Mouse (Mus musculus) urinary bladder, postnatal 4 days (tissue): ENCODE data around the gene St6galnac3.

Experiments used
- DNase-seq, 2 experiments: peaks; one replicate each; pipeline ENCODE4 v3.0.0; 2021 to 2022; ENCODE audit warnings: low spot score in 2 of 2

The St6galnac3 gene

DNA sequence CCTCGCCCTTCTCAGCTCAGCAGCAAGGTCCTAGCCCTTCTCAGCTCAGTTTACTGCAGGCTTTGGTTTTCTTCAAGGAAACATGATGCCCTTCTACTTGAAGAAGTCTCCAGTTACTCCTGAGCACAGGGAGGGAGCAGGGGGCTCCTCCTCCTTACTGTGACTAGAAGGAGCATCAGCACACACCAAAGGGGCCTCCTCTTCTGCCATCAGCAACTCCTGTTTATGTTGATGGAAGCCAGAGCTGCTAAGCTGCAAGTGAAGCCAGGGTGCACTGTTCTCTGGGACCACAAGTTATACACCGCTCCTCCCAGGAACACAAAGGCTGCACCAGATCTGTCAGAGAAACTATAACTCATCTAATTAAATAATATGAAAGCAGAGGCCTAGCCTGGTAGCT is 34.4 kb downstream of the St6galnac3 start:
- DNase-seq = no peak

DNA sequence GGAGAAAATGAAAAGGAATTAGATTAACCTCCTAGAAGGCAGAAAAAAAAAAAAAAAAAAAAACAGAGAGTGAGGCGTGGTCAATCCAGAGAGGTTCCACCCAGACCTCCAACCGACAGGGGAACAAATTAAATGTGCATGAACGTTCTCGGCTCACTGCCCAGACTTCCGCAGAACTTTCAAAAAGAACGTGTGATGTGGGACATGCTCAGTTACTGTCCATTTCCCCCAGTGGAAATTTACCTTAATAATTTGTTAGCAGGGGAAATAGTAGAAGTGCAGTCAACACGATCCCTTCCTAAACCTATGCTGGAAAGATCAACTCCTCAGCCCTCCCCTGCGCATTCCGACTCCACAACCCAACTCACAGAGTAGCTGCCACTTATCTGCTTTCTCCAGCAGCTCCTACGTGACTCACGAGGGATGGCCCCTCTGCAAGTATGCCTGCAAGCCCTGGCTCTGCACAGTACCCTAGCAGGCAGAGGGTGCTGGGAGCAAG is 35.1 kb downstream of the St6galnac3 start:
- no peak for DNase-seq

DNA sequence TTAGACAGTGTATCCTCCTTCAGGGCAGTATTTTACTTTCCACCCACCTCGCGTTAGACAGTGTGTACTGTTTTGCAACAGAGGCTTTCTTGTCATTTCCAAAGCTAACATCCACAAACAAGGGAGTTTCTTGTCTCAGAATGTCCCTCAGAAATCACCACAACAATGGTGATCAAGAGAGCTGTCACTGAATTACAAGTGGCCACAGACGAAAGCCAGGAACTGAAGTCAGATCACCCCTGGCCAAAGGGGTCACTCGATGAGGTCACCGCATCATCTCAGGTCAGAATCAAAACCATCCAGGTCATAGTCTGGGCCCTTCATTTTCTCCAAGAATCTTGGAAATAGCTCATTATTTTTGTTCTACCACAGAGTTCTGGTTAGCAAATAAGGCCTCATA is 37.1 kb downstream of the St6galnac3 start:
- DNase-seq = no peak

DNA sequence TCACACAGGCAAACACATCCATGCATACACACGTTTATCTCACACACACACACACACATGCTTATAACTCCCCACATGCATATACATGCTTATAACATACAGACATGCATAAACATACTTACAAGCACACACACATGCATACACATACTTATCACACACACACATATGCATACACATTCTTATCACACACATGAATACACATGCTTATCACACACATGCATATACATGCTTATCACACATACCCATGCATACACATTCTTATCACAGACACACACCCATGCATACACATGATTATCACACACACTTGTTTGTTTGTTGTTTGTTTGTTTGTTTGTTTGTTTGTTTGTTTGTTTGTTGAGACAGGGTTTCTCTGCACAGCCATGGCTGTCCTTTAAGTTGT is 40.1 kb downstream of the St6galnac3 start:
- DNase-seq = no peak

DNA sequence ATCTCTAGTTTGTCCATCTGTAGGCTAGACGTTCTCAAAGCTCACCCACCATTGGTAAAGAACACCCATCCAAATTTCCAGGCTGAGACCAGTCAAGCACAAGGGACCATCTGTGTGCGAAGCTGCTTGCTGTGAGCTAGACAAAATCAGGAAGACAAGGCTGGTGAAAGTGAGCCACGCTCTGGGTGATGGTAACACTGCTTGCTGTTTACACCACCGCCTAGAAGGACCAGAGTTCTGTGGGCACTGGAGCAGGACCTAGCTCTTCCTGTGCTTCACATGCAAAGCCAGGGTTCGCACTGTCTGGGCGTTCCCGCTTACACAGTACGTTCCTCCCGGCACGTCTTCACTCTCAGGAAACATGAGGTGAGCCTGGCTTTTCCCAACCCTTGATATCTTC is 42.7 kb downstream of the St6galnac3 start:
- no peak for DNase-seq

DNA sequence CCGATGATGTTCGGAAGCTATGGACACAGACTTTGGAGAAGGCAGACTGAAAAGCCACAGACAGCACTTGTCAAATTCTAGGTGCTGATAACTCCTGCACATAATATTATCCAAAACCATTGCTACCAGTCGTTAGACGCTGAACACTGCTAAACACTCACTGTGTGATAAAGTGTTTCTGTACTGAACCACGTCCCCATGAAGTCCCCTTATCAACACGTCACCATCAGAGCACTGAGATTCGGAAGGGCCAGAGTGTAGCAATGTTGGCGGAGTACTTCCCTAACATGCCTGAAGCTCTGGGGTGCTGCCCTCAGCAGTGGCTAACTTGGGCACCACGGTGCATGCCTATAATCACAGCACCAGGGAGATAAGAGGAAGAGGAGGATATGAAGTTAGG is 43.3 kb downstream of the St6galnac3 start:
- no peak for DNase-seq

DNA sequence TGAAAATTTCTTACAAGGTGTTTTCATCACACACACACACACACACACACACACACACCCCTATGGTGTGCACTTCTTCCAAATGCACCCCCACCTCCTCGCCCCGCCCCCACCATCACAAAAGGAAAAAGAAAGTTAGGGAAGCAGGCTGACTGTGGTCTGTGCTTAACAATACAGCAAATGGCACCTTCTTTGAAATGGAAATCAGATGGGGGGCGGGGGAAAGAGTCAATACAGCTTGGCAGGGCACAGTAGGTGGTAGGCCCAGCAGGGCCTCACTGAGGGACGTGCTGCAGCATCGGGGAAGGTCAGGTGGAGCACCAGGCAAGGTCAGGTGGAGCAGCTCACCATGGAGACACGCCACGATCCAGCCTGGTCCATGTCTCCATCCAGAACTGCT is 49.1 kb downstream of the St6galnac3 start:
- DNase-seq = no peak

DNA sequence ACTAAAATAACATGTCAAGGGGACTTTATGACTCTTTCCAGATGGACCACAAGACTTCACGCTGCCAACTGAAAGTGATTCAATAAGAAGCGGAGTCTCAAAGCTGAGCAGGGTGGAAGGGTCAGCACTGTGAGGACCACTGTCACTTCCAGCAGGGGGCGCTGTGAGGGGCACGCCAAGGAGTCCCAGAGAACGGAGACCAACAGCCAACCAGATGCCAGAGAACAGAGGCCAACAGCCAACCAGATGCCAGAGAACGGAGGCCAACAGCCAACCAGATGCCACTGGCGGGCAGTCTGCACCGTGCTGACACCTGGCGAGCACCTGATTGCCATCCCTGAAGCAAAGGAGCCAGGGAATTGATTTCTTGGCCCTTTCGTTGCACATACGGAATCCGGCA is 49.9 kb downstream of the St6galnac3 start:
- no peak for DNase-seq

DNA sequence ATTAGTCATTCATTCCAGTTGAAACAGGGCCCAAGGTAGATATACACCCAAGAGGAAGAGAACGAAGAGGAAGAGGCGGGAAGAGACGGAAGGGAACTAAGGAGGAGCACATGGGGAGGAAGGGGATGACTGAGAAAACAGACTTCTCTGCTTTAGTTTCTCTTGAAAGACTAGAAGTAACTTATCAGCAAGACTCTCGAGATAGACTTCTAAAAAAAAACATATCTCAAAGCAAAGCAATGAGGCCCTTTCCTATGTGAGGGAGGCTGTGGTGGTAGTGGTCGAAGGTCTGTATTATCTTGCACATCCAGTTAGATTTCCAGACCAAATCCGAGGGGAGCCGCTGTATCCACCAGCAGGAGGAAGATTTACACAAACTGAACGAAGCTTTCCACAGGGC is 50.6 kb downstream of the St6galnac3 start:
- DNase-seq = no peak

DNA sequence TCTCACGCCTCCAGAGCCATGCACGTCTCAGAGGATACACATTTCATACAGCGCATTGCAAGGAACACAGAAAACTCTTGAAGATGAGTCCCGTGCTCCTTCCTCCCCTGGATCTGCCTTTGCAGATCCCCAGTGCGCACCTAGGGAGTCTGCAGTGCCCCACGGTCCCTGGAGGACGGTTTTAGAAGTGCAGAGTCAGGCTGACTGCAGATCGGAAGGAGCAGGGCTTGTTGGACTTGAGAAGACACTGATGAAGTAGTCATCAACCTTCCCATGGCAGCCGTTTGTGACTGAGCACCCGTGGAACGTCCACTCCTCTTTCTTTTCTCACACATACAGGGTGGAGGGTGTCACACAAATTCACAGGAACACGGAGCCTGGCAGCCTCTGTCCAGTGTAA is 51.5 kb downstream of the St6galnac3 start:
- no peak for DNase-seq

DNA sequence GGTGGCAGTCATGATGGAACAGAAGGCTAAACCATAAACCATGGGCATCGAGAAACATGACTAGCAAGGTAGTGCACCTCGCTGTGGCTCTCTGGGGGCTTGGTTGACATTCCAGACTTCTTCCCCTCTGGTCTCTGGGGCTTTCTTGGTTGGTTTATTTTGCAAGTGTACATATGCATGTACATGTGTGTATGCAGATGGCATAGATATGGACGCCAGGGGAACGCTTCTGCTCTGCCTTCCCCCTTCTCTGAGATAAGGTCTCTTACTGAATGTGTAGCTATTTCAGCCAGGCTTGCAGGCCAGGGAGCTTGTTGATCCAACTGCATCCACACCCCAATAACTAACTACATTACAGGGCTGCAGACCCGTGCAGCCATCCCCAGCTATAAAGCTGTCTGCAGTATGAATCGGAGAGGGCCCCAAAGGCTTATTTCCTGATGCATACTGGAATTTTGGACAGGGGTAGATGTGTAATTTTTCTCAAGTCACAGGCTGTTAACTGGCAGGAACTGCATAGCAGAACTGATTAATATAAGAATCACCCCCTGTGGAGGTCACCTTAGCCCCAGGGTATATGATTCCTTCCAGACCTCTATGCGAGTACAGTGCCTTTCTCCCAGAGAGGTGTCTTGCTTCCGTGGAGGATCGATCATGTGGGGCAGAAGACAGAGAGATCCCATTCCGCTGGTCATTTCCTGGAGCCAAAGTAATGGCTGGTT is 53.9 kb downstream of the St6galnac3 start:
- no peak for DNase-seq

DNA sequence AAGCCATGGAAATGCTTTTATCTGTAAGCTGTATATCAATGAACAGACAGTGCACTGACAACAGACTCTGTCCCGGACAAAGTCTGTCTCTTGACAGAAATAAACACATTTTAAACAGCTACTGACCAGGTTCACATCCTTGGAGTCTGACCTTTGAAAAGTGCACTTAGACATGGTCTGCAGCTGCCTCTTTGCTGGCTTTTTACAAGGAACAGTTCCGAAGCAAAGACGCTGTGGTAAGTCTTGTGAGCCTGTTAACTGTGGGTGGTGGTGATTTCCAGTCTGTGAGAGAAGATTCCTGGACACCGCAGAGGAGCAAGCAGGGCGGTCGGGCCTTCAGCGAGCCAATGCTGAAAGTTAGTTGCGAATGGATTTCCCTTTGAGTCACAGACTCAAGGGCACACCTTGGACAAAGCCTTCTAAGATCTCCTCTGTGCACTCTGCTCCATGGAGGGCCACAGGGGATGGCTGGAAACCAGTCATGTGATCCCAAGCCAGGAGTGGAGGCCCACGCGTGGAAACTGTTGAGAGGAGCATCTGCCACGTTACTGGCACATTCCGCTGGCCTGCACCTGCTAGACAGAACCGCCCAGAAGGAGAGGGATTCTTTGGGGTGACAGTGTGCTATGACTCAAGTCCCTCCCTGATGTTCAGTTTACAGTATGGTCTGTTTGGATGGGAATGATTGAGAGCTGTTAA is 55.1 kb downstream of the St6galnac3 start:
- DNase-seq = no peak

DNA sequence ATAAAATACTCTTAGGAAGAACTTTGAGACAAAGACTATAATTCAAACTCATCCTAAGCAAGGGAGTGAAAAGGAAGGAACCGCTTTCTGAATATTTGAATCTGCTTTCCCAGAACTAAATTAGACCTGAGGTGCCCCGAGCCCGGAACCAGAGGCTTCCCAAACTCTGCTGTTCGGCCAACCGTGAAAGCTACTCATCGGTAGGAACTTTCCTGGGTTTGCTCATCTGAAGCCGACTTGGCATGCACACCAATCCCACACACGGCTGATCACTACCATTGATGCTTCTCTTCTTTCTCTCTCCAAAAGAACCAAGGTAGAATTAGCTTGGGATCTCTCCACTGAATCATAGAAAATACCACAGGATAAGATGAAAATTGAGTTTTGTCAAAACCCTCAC is 55.6 kb downstream of the St6galnac3 start:
- no peak for DNase-seq

DNA sequence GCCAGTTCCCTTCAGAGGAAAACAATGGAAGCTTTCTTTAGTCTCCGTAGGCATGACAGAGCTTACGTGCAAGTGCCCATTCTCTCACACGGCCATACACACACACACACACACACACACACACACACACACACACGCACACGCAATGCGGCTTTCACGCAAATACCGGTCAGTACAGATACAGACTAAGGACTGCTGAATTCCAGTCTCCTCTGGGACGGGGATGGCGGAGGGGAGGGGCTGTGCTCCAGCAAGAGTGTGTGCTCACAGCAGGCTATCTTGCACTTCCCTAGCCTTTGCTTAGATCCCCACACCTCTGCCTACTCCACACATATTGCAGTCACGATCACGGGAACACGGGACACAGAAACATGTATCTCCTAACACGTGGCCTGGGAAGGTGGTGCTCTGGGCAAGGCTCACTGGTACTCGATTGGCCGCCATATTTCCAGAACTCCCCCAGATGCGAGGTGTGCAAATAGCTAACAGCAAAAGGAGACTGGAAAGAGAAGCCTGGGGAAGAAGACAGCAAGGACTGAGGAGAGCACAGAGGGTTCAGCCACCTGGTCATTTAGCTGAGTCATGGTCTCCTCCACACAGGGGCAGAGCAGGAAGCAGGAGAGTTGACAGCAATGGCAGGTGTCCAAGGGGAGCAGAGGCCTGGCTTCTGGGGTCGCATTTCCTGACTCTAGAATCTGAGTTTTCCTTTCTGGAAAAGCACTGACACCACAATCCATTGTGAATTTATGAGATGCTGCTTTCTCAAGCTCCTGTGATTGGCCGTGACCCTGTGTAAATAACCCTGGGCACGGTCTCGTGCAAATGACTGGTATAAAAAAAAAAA is 56.3 kb downstream of the St6galnac3 start:
- no peak for DNase-seq

DNA sequence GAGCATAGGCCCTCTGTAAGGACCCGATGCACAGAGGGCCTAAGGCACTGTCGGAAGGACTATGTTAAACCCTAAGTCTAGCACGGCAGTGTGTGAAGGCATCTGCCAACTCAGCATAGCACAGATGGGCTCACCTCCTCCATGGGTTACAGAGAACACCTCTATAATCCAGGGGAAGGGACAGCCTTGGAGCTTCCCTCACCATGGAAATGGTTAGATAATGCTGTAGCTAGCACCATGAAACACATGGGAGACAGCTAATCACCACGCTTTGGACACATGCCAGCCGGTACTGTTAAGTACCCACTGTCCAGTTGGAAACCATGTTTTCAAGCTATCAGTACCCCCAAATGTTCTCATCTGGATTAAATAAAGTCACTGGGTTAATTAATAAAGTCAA is 60.3 kb downstream of the St6galnac3 start:
- no peak for DNase-seq

DNA sequence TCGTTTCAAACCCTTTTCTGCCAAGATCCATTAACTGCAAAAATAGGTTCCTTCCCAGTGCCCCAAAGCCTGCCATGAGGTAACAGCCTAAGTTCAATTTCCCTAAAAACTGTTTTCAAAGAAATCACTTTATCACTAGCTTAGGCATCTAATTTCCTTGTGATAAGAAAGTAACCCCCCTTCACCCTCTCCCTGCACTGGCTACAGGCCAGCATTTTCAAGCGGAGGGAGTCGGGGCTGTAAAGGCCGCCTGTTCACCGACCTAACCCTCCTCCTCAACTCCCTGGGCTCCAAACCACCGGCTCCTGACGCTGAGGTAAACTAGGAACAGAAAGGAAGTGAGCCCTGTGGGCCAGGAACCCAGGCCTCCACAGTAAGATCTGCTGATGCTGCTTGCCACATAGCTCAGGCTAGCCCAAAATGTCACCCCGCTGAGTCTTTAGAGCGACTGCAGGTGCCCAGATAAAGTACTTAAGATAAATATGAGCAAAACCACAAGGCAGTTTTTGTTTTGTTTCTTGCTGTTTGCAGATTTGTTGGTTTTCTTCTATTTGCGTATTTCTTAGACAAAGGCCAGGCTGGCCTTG is 61.0 kb downstream of the St6galnac3 start:
- no peak for DNase-seq

DNA sequence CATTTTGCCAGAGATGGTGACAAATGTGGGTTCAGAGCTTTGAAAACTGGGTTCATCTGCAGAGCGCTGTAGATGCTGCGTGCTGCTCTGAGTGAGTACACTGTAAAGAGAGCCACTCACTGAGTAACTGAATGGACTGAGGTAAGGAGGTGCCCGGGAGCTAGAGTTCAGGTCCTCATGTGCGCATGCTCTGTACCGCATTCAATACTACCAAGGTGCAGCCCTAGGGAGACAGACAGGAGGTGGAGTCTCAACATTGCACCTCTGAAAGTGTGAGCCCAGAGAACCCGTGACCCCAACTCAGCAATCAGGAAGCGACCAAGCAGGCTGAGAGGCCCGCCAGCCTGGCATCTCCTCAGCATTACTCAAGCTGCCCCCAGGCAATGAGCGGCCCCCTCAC is 62.2 kb downstream of the St6galnac3 start:
- no peak for DNase-seq

DNA sequence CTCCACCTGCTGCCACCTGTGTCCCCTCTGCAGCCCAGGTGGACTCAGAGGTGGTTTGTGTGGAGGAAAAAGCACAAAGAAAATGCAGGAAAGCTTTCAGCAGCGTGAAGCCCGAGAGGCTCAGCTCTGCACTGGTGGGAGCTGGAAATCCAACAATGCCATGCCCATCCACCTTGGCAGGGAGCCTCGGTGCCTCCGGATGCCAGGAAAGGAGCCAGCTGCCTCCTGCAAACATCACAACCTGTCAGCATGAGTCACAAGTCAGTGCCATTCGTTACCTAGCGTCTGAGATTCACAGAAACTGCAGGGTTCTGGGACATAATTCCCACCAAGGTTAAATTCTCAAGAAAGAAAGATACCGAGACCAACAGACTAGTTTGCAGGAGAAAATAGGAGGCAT is 63.0 kb downstream of the St6galnac3 start:
- DNase-seq = no peak

DNA sequence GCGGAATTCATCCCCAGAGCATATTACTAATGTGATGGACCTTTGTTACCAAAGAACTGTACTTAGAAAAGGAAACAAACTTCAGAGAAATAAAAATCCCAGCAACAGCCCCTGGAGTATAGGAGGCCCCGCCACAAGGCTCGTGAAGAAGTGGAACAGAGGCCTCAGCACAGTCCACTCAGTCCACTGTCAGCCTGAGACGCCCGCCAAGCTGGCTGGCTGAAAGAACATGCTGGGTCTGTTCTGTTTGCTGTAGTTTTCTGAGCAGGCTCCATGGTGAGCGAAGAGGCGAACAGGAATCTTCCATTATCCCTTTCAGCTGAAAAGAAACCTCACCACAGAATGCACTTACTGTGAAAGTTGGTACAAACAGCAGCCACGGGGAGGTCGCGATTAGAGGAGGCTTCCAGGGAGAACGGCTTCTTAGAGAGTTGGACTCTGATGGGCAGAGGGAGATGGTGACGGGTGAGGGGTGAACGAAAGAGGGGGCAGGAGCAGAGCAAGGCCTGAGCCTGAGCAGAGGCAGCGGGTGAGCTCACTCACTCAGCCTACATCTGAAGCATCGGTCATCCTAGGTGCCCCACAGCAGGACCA is 65.3 kb downstream of the St6galnac3 start:
- no peak for DNase-seq

DNA sequence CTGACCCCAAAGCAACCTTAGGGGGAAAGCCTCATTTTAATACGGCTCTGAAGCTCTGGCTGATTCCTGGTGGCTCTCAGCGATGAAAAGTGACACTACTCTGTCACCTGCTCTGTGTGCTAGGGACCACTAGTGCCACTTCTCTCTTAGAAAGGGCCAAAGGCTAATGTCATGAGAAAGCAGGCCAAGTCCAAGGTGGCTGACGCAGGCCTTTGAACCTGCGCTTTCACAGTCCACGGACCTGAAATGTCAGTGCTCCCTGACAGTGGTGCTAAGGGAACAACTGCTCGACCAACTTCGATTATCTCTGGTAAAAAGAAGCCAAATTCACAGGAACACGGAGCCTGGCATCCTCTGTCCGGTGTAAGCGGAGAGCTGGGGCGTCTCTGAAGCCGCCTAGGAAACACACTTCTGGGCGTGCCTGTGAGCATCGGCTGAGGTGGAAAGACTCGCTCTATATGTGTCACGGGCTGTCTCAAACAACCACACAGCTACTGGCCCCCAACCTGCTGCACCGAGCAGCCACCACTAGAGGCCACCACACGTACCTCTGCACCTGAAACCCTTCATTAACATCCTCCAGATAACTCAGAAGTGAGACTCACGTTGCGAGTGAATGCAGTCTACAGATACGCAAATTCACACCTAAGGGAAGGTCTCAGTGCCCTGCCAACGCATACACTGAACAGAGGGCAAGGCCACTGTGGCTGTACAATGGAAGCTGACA is 66.8 kb downstream of the St6galnac3 start:
- no peak for DNase-seq

DNA sequence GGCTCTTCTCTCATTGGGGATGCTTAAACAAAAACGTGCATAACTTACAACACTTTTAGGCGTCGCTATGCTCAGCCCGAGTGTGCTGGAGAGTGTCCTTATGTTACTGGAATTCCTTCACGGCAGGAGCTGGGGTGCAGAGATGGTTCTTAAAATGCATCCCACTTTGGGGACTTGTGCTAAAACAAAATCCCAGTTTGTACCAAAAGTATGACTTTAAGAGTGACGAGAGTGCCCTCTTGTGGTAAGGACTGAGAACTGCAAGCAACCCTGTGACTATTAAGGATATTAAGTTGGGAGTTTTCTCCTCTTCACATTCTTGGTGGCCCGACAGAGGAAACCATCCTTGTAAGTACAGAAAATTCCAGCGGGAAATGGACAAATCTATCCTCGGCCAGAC is 69.9 kb downstream of the St6galnac3 start:
- DNase-seq = peak in 1 of 2 experiments; percentile 70
